Mouse (Mus musculus): Measurements from ENCODE around the gene Car10. TPM values are rescaled to one million over a fixed set of nuclear protein-coding genes. Genes with fewer than 3 reads are reported as not detected.

Gene Car10
- polyA plus RNA-seq, 1 experiment from 2014 or later: 4.0 TPM

GRCm38 (mm10) chr11:93509527-93510235 lies 411.9 kb downstream of the Car10 start:
- Histone ChIP-seq H3K4me3 (no peak overlapping the region), H3K4me2 (no peak overlapping the region), H3K36me3 (no peaks in the 10 kb centered on the region), H3K4me1 (no peaks in the 10 kb centered on the region), H3K9ac (no peak overlapping the region), H3K9me3 (no peaks in the 10 kb centered on the region), H3K27ac (no peak overlapping the region), H3K27me3 (no peaks in the 10 kb centered on the region)
- 74% methylated on average over 11 of the region's 11 CpGs for WGBS
- ATAC-seq (ENCODE audit: insufficient number of reproducible peaks, insufficient read depth, low FRiP score, low TSS enrichment, low read depth): no peak

- no peaks in the 10 kb centered on the region for H3K4me1 ChIP-seq
- no peak for ATAC-seq (ENCODE audit: insufficient number of reproducible peaks, insufficient read depth, low FRiP score, low TSS enrichment, low read depth)
- WGBS: 71% methylated on average over 2 of the region's 2 CpGs
Observed at GRCm38 (mm10) chr11:93512843-93513242, 415.0 kb downstream of the Car10 start.

GRCm38 (mm10) chr11:93514396-93514795 lies 416.6 kb downstream of the Car10 start:
- Histone ChIP-seq H3K27me3 (no peaks in the 10 kb centered on the region), H3K9me3 (no peaks in the 10 kb centered on the region), H3K4me1 (no peaks in the 10 kb centered on the region), H3K36me3 (no peaks in the 10 kb centered on the region), H3K27ac (no peak overlapping the region), H3K4me3 (no peak overlapping the region), H3K4me2 (no peak overlapping the region), H3K9ac (no peak overlapping the region)
- WGBS: 13% methylated on average over 2 of the region's 2 CpGs
- no peak for ATAC-seq (ENCODE audit: insufficient number of reproducible peaks, insufficient read depth, low FRiP score, low TSS enrichment, low read depth)

More at GRCm38 (mm10) chr11:93512843-93513242, 415.0 kb downstream of the Car10 start:
- Histone ChIP-seq H3K27me3 (no peaks in the 10 kb centered on the region), H3K27ac (no peak overlapping the region), H3K4me3 (no peak overlapping the region), H3K36me3 (no peaks in the 10 kb centered on the region), H3K9ac (no peak overlapping the region), H3K9me3 (no peaks in the 10 kb centered on the region), H3K4me2 (no peak overlapping the region)

- Histone ChIP-seq H3K4me3 (no peak overlapping the region), H3K4me2 (no peak overlapping the region), H3K27ac (no peak overlapping the region), H3K36me3 (no peaks in the 10 kb centered on the region), H3K4me1 (no peaks in the 10 kb centered on the region), H3K27me3 (no peaks in the 10 kb centered on the region), H3K9me3 (no peaks in the 10 kb centered on the region), H3K9ac (no peak overlapping the region)
- ATAC-seq (ENCODE audit: insufficient number of reproducible peaks, insufficient read depth, low FRiP score, low TSS enrichment, low read depth): no peak
- 85% methylated on average over 6 of the region's 6 CpGs for WGBS
Observed at GRCm38 (mm10) chr11:93515566-93515965, 417.7 kb downstream of the Car10 start.

- Histone ChIP-seq H3K9me3 (no peaks in the 10 kb centered on the region), H3K4me2 (no peak overlapping the region), H3K27me3 (no peaks in the 10 kb centered on the region), H3K4me1 (no peaks in the 10 kb centered on the region), H3K36me3 (no peaks in the 10 kb centered on the region), H3K9ac (no peak overlapping the region), H3K27ac (no peak overlapping the region), H3K4me3 (no peak overlapping the region)
- ATAC-seq (ENCODE audit: insufficient number of reproducible peaks, insufficient read depth, low FRiP score, low TSS enrichment, low read depth): no peak
- WGBS: 85% methylated on average over 9 of the region's 9 CpGs
Observed at GRCm38 (mm10) chr11:93516216-93516615, 418.4 kb downstream of the Car10 start.

GRCm38 (mm10) chr11:93516946-93517345 lies 419.1 kb downstream of the Car10 start:
- Histone ChIP-seq H3K9me3 (no peaks in the 10 kb centered on the region), H3K9ac (no peak overlapping the region), H3K4me2 (no peak overlapping the region), H3K4me3 (no peak overlapping the region), H3K36me3 (no peaks in the 10 kb centered on the region), H3K4me1 (no peaks in the 10 kb centered on the region), H3K27me3 (no peaks in the 10 kb centered on the region), H3K27ac (no peak overlapping the region)
- 78% methylated on average over 2 of the region's 2 CpGs for WGBS
- ATAC-seq (ENCODE audit: insufficient number of reproducible peaks, insufficient read depth, low FRiP score, low TSS enrichment, low read depth): no peak

GRCm38 (mm10) chr11:93522501-93522900 lies 424.7 kb downstream of the Car10 start:
- Histone ChIP-seq H3K36me3 (no peaks in the 10 kb centered on the region), H3K9me3 (no peaks in the 10 kb centered on the region), H3K27me3 (no peaks in the 10 kb centered on the region), H3K27ac (no peak overlapping the region), H3K9ac (no peak overlapping the region), H3K4me3 (no peak overlapping the region), H3K4me1 (no peaks in the 10 kb centered on the region), H3K4me2 (no peak overlapping the region)
- 80% methylated on average over 3 of the region's 3 CpGs for WGBS
- no peak for ATAC-seq (ENCODE audit: insufficient number of reproducible peaks, insufficient read depth, low FRiP score, low TSS enrichment, low read depth)

GRCm38 (mm10) chr11:93525921-93526320 lies 428.1 kb downstream of the Car10 start:
- no peak overlapping the region for H3K4me2 ChIP-seq
- H3K36me3 ChIP-seq: no peaks in the 10 kb centered on the region
- H3K9me3 ChIP-seq: no peaks in the 10 kb centered on the region
- no peaks in the 10 kb centered on the region for H3K27me3 ChIP-seq
- H3K4me1 ChIP-seq: no peaks in the 10 kb centered on the region
- H3K4me3 ChIP-seq: no peak overlapping the region
- no peak overlapping the region for H3K27ac ChIP-seq
- WGBS: 77% methylated on average over 3 of the region's 3 CpGs
- no peak for ATAC-seq (ENCODE audit: insufficient number of reproducible peaks, insufficient read depth, low FRiP score, low TSS enrichment, low read depth)
- no peak overlapping the region for H3K9ac ChIP-seq

- H3K9ac ChIP-seq: no peak overlapping the region
- H3K27me3 ChIP-seq: no peaks in the 10 kb centered on the region
- no peak overlapping the region for H3K27ac ChIP-seq
- H3K4me2 ChIP-seq: no peak overlapping the region
- no peak for ATAC-seq (ENCODE audit: insufficient number of reproducible peaks, insufficient read depth, low FRiP score, low TSS enrichment, low read depth)
- H3K36me3 ChIP-seq: no peaks in the 10 kb centered on the region
- 72% methylated on average over 7 of the region's 7 CpGs for WGBS
- H3K9me3 ChIP-seq: no peaks in the 10 kb centered on the region
- H3K4me3 ChIP-seq: no peak overlapping the region
- no peaks in the 10 kb centered on the region for H3K4me1 ChIP-seq
Observed at GRCm38 (mm10) chr11:93531029-93531680, 433.3 kb downstream of the Car10 start.

GRCm38 (mm10) chr11:93536244-93536643 lies 438.4 kb downstream of the Car10 start:
- Histone ChIP-seq H3K4me1 (no peaks in the 10 kb centered on the region), H3K27ac (no peak overlapping the region), H3K4me2 (no peak overlapping the region), H3K4me3 (no peak overlapping the region), H3K27me3 (no peaks in the 10 kb centered on the region), H3K9me3 (no peaks in the 10 kb centered on the region), H3K36me3 (no peaks in the 10 kb centered on the region), H3K9ac (no peak overlapping the region)
- 91% methylated on average over 6 of the region's 6 CpGs for WGBS
- no peak for ATAC-seq (ENCODE audit: insufficient number of reproducible peaks, insufficient read depth, low FRiP score, low TSS enrichment, low read depth)

GRCm38 (mm10) chr11:93548904-93549303 lies 451.1 kb downstream of the Car10 start:
- H3K4me1 ChIP-seq: no peaks in the 10 kb centered on the region
- H3K9me3 ChIP-seq: no peaks in the 10 kb centered on the region
- no peak overlapping the region for H3K4me2 ChIP-seq
- no peak overlapping the region for H3K4me3 ChIP-seq
- no peak overlapping the region for H3K9ac ChIP-seq
- WGBS: 43% methylated on average over 5 of the region's 5 CpGs
- ATAC-seq (ENCODE audit: insufficient number of reproducible peaks, insufficient read depth, low FRiP score, low TSS enrichment, low read depth): no peak
- no peaks in the 10 kb centered on the region for H3K36me3 ChIP-seq
- no peak overlapping the region for H3K27ac ChIP-seq
- H3K27me3 ChIP-seq: no peaks in the 10 kb centered on the region

GRCm38 (mm10) chr11:93550908-93551307 lies 453.1 kb downstream of the Car10 start:
- ATAC-seq (ENCODE audit: insufficient number of reproducible peaks, insufficient read depth, low FRiP score, low TSS enrichment, low read depth): no peak
- Histone ChIP-seq H3K4me1 (no peaks in the 10 kb centered on the region), H3K9me3 (no peaks in the 10 kb centered on the region), H3K36me3 (no peaks in the 10 kb centered on the region), H3K4me2 (no peak overlapping the region), H3K9ac (no peak overlapping the region), H3K27me3 (no peaks in the 10 kb centered on the region), H3K4me3 (no peak overlapping the region), H3K27ac (no peak overlapping the region)
- 3% methylated on average over 3 of the region's 3 CpGs for WGBS

Measured in embryonic facial prominence, embryonic 13.5 days (tissue).